Mouse (Mus musculus) embryonic facial prominence, embryonic 13.5 days (tissue): Measurements from ENCODE around the gene Coro7. TPM values are rescaled to one million over a fixed set of nuclear protein-coding genes. Genes with fewer than 3 reads are reported as not detected.

Experiments
- ATAC-seq: fragments of 200-750 bp; cut with Nextera tagmentation; 2 replicates; pipeline ENCODE4 v1.8.0; 2017; ENCODE audit warnings: low read depth; ENCODE audit not compliant: insufficient number of reproducible peaks, insufficient read depth, low FRiP score, low TSS enrichment
- H3K27ac ChIP-seq: fragments of 300-500 bp; sonication (generic); 2 replicates; pipeline ENCODE4 v1.5.1; 2015; ENCODE audit warnings: moderate library complexity, mild to moderate bottlenecking, inconsistent platforms
- H3K27me3 ChIP-seq: fragments of 300-500 bp; sonication (generic); 2 replicates; pipeline ENCODE4 v1.6.1; 2015; ENCODE audit warnings: mild to moderate bottlenecking, inconsistent platforms
- H3K36me3 ChIP-seq: fragments of 300-500 bp; sonication (generic); 2 replicates; pipeline ENCODE4 v1.6.1; 2015; ENCODE audit warnings: mild to moderate bottlenecking, inconsistent platforms
- H3K4me1 ChIP-seq: fragments of 300-500 bp; sonication (generic); 2 replicates; pipeline ENCODE4 v1.6.1; 2015; ENCODE audit warnings: inconsistent platforms
- H3K4me2 ChIP-seq: fragments of 300-500 bp; sonication (generic); 2 replicates; pipeline ENCODE4 v1.6.1; 2015; ENCODE audit warnings: moderate library complexity, mild to moderate bottlenecking, inconsistent platforms
- H3K4me3 ChIP-seq: fragments of 300-500 bp; sonication (generic); 2 replicates; pipeline ENCODE4 v1.5.1; 2015; ENCODE audit warnings: mild to moderate bottlenecking, inconsistent platforms
- H3K9ac ChIP-seq: fragments of 300-500 bp; sonication (generic); 2 replicates; pipeline ENCODE4 v1.6.1; 2015; ENCODE audit warnings: mild to moderate bottlenecking, inconsistent platforms
- H3K9me3 ChIP-seq: fragments of 300-500 bp; sonication (generic); 2 replicates; pipeline ENCODE4 v1.6.1; 2016; ENCODE audit warnings: inconsistent platforms
- WGBS: fragments of 180-500 bp; shearing (Covaris S2); methylation state at CpG from one replicate; pipeline ENCODE4 v1.1.7; 2015; ENCODE audit warnings: mixed read lengths; 5-methylcytosine and 5-hydroxymethylcytosine counted together
- polyA plus RNA-seq: library from polyadenylated mRNA; unstranded; fragments of >200 nt; fragmentation: Nextera tagmentation; extraction: Ambion mirVana; gene quantifications from 2 replicates; pipeline ENCODE4 v1.2.1, GENCODE M21; 2015

The Coro7 gene
- polyA plus RNA-seq, 1 experiment from 2014 or later: 16.9 TPM

GRCm38 (mm10) chr16:4646831-4647230, 32.7 kb downstream of the Coro7 start:
- Histone ChIP-seq H3K4me2 (peak overlapping the region; percentile 37), H3K27ac (peak overlapping the region; percentile 85), H3K27me3 (no peaks in the 10 kb centered on the region), H3K4me3 (no peak overlapping the region; the same call in 1 of the 2 replicates), H3K9ac (peak overlapping the region; percentile 55), H3K4me1 (peaks cover 96% of the 10 kb centered on the region), H3K36me3 (peaks cover 70% of the 10 kb centered on the region), H3K9me3 (no peaks in the 10 kb centered on the region)
- 59% methylated on average over 4 of the region's 4 CpGs for WGBS
- no peak for ATAC-seq

GRCm38 (mm10) chr16:4645867-4646266, 33.7 kb downstream of the Coro7 start:
- Histone ChIP-seq H3K9me3 (no peaks in the 10 kb centered on the region), H3K27me3 (no peaks in the 10 kb centered on the region), H3K27ac (peak overlapping the region; percentile 85), H3K36me3 (peaks cover 62% of the 10 kb centered on the region), H3K4me2 (no peak overlapping the region), H3K4me1 (peaks cover 96% of the 10 kb centered on the region), H3K9ac (no peak overlapping the region), H3K4me3 (no peak overlapping the region)
- ATAC-seq: no peak
- 83% methylated on average over 4 of the region's 4 CpGs for WGBS

GRCm38 (mm10) chr16:4643670-4644419, 35.7 kb downstream of the Coro7 start:
- Histone ChIP-seq H3K4me3 (peak overlapping the region; percentile 12; the same call in 1 of the 2 replicates), H3K36me3 (peaks cover 43% of the 10 kb centered on the region), H3K27ac (peak overlapping the region; percentile 93), H3K27me3 (no peaks in the 10 kb centered on the region), H3K9ac (peak overlapping the region; percentile 22; the same call in 1 of the 2 replicates), H3K9me3 (no peaks in the 10 kb centered on the region), H3K4me2 (peak overlapping the region; percentile 85), H3K4me1 (peaks cover 89% of the 10 kb centered on the region)
- no peak for ATAC-seq
- WGBS: 60% methylated on average over 11 of the region's 11 CpGs

GRCm38 (mm10) chr16:4642937-4643336, 36.6 kb downstream of the Coro7 start:
- Histone ChIP-seq H3K4me3 (peak overlapping the region; percentile 84), H3K9me3 (no peaks in the 10 kb centered on the region), H3K27ac (peak overlapping the region; percentile 93), H3K9ac (no peak overlapping the region), H3K27me3 (no peaks in the 10 kb centered on the region), H3K36me3 (peaks cover 34% of the 10 kb centered on the region), H3K4me1 (peaks cover 80% of the 10 kb centered on the region), H3K4me2 (peak overlapping the region; percentile 85)
- WGBS: 79% methylated on average over 6 of the region's 6 CpGs
- ATAC-seq: no peak

- ATAC-seq: 0 out of 2 replicates have a peak, but pooled peaks have one; percentile 4
- peak overlapping the region; percentile 93 for H3K27ac ChIP-seq
- peaks cover 72% of the 10 kb centered on the region for H3K4me1 ChIP-seq
- peak overlapping the region; percentile 64 for H3K9ac ChIP-seq
- WGBS: 21% methylated on average over 13 of the region's 13 CpGs
- H3K4me2 ChIP-seq: peak overlapping the region; percentile 85
- no peaks in the 10 kb centered on the region for H3K27me3 ChIP-seq
- H3K36me3 ChIP-seq: peaks cover 30% of the 10 kb centered on the region
- H3K9me3 ChIP-seq: no peaks in the 10 kb centered on the region
- peak overlapping the region; percentile 84 for H3K4me3 ChIP-seq
Measured at GRCm38 (mm10) chr16:4642190-4642589, 37.4 kb downstream of the Coro7 start.

- no peak for ATAC-seq
- Histone ChIP-seq H3K27me3 (no peaks in the 10 kb centered on the region), H3K9me3 (no peaks in the 10 kb centered on the region), H3K4me3 (peak overlapping the region; percentile 84), H3K9ac (peak overlapping the region; percentile 89), H3K27ac (peak overlapping the region; percentile 93), H3K36me3 (peaks cover 26% of the 10 kb centered on the region), H3K4me2 (peak overlapping the region; percentile 85), H3K4me1 (peaks cover 64% of the 10 kb centered on the region)
- WGBS: 33% methylated on average over 3 of the region's 3 CpGs
Measured at GRCm38 (mm10) chr16:4641119-4641838, 38.3 kb downstream of the Coro7 start.

GRCm38 (mm10) chr16:4640267-4641005, 39.1 kb downstream of the Coro7 start:
- Histone ChIP-seq H3K4me1 (peaks cover 64% of the 10 kb centered on the region), H3K4me2 (peak overlapping the region; percentile 85), H3K9ac (peak overlapping the region; percentile 89), H3K4me3 (peak overlapping the region; percentile 84), H3K27me3 (no peaks in the 10 kb centered on the region), H3K9me3 (no peaks in the 10 kb centered on the region), H3K36me3 (peaks cover 17% of the 10 kb centered on the region; the same call in 1 of the 2 replicates), H3K27ac (peak overlapping the region; percentile 93)
- ATAC-seq: peak; percentile 27; the same call in 1 of the 2 replicates
- 3% methylated on average over 17 of the region's 17 CpGs for WGBS

- peak within 1 kb of the TSS; percentile 85 for H3K4me2 ChIP-seq
- peak within 1 kb of the TSS; percentile 93 for H3K27ac ChIP-seq
- no peaks in the 10 kb centered on the region for H3K9me3 ChIP-seq
- H3K36me3 ChIP-seq: peaks cover 17% of the 10 kb centered on the region; the same call in 1 of the 2 replicates
- no peaks in the 10 kb centered on the region for H3K27me3 ChIP-seq
- peak within 1 kb of the TSS; percentile 84 for H3K4me3 ChIP-seq
- peak; percentile 92 for ATAC-seq
- peak within 1 kb of the TSS; percentile 89 for H3K9ac ChIP-seq
- H3K4me1 ChIP-seq: peaks cover 62% of the 10 kb centered on the region
- WGBS: under 1% methylated on average over 22 of the region's 22 CpGs
Measured at GRCm38 (mm10) chr16:4639831-4640237, 39.7 kb downstream of the Coro7 start, which contains the start of the genes Vasn and Dnaja3. Gene Vasn, plus strand, starts transcription at chr16:4639941. Gene Dnaja3, plus strand, starts transcription at chr16:4639989.

- ATAC-seq: no peak
- H3K4me3 ChIP-seq: no peak overlapping the region
- no peaks in the 10 kb centered on the region for H3K27me3 ChIP-seq
- H3K9ac ChIP-seq: 0 out of 2 replicates have a peak overlapping the region, but pooled peaks have one; percentile 11
- no peak overlapping the region for H3K4me2 ChIP-seq
- H3K4me1 ChIP-seq: peaks cover 53% of the 10 kb centered on the region
- peaks cover 20% of the 10 kb centered on the region for H3K36me3 ChIP-seq
- H3K9me3 ChIP-seq: no peaks in the 10 kb centered on the region
- WGBS: 78% methylated on average over 3 of the region's 3 CpGs
- no peak overlapping the region for H3K27ac ChIP-seq
Measured at GRCm38 (mm10) chr16:4638891-4639390, 40.6 kb downstream of the Coro7 start.

- no peak overlapping the region for H3K4me2 ChIP-seq
- H3K27me3 ChIP-seq: no peaks in the 10 kb centered on the region
- 65% methylated on average over 4 of the region's 4 CpGs for WGBS
- no peaks in the 10 kb centered on the region for H3K9me3 ChIP-seq
- peaks cover 21% of the 10 kb centered on the region for H3K4me1 ChIP-seq
- peaks cover 21% of the 10 kb centered on the region for H3K36me3 ChIP-seq
- H3K27ac ChIP-seq: no peak overlapping the region
- H3K9ac ChIP-seq: 0 out of 2 replicates have a peak overlapping the region, but pooled peaks have one; percentile 21
- no peak overlapping the region for H3K4me3 ChIP-seq
- no peak for ATAC-seq
Measured at GRCm38 (mm10) chr16:4635760-4636159, 43.8 kb downstream of the Coro7 start.

- ATAC-seq: no peak
- Histone ChIP-seq H3K27me3 (no peaks in the 10 kb centered on the region), H3K4me3 (no peak overlapping the region), H3K9ac (no peak overlapping the region), H3K36me3 (peaks cover 26% of the 10 kb centered on the region), H3K4me1 (peaks cover 16% of the 10 kb centered on the region; the same call in 1 of the 2 replicates), H3K9me3 (no peaks in the 10 kb centered on the region), H3K27ac (no peak overlapping the region), H3K4me2 (no peak overlapping the region)
- 83% methylated on average over 9 of the region's 9 CpGs for WGBS
Measured at GRCm38 (mm10) chr16:4634681-4635080, 44.9 kb downstream of the Coro7 start.
